Mouse (Mus musculus): ENCODE measurements at regions not wholly inside any gene's neighbourhood (a gene's known extent, or its start where the extent isn't known, plus 50 kb on each side); places are given as distances from the start of the nearest gene placed in this dataset.

GRCm38 (mm10) chr16:67769114-67769513, 148.4 kb upstream of the Cadm2 start:
- WGBS: 46% methylated on average over 5 of the region's 5 CpGs
- no peaks in the 10 kb centered on the region for H3K79me2 ChIP-seq (replicated peaks; ENCODE audit: control insufficient read depth, insufficient read depth, low read length)
- no peak for DNase-seq
- H3K4me3 ChIP-seq: no peak overlapping the region
- intact Hi-C loops (cut with DNase I): no loop called here
- H3K36me3 ChIP-seq (ENCODE audit: control insufficient read depth, insufficient read depth, low read length): no peaks in the 10 kb centered on the region
- no peaks in the 10 kb centered on the region for H3K4me1 ChIP-seq (ENCODE audit: control insufficient read depth, insufficient read depth, low read length)
- no peak overlapping the region for H3K9ac ChIP-seq (ENCODE audit: low read depth, low read length)
- no peak overlapping the region for H3K27ac ChIP-seq
- no peak for TF ChIP-seq EP300 (IDR thresholded peaks at IDR 0.05; ENCODE audit: insufficient read depth, low read depth, low read length)
- no peak for TF ChIP-seq POLR2A (IDR thresholded peaks at IDR 0.05; ENCODE audit: insufficient read depth, low read depth, low read length)
- TF ChIP-seq CTCF (IDR thresholded peaks at IDR 0.05): no peak
- no peaks in the 10 kb centered on the region for H3K27me3 ChIP-seq (ENCODE audit: control insufficient read depth, insufficient read depth, low read length)

GRCm38 (mm10) chr16:67735398-67735797, 114.7 kb upstream of the Cadm2 start:
- no peaks in the 10 kb centered on the region for H3K36me3 ChIP-seq (ENCODE audit: control insufficient read depth, insufficient read depth, low read length)
- H3K27ac ChIP-seq: no peak overlapping the region
- no peaks in the 10 kb centered on the region for H3K79me2 ChIP-seq (replicated peaks; ENCODE audit: control insufficient read depth, insufficient read depth, low read length)
- no peak overlapping the region for H3K4me3 ChIP-seq
- H3K9ac ChIP-seq (ENCODE audit: low read depth, low read length): no peak overlapping the region
- H3K27me3 ChIP-seq (ENCODE audit: control insufficient read depth, insufficient read depth, low read length): no peaks in the 10 kb centered on the region
- DNase-seq: no peak
- intact Hi-C loops (cut with DNase I): no loop called here
- no peaks in the 10 kb centered on the region for H3K4me1 ChIP-seq (ENCODE audit: control insufficient read depth, insufficient read depth, low read length)
- no peak for TF ChIP-seq POLR2A (IDR thresholded peaks at IDR 0.05; ENCODE audit: insufficient read depth, low read depth, low read length)
- no peak for TF ChIP-seq CTCF (IDR thresholded peaks at IDR 0.05)
- TF ChIP-seq EP300 (IDR thresholded peaks at IDR 0.05; ENCODE audit: insufficient read depth, low read depth, low read length): no peak
- WGBS: 63% methylated on average over 2 of the region's 2 CpGs

DNA sequence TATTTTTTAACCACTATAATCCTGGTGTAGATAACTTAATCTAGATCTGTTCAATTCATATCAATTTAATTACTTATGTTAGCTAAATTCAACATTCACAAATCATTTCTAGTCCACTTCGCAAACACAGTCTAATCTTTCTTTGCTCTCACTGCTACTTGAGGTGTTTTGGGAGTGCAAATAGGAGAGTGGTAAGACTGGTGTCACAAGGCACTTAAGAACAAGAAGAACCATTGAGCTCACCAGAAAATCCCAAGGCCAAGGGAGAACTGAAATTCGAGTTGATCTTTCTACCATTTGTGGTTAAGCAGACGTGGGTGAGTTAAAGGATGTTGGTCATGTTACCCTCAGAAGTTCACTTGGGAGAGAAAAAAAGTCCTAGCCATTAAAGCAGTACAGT, 77.9 kb upstream of the Cadm2 start:
- no peaks in the 10 kb centered on the region for H3K4me1 ChIP-seq (ENCODE audit: control insufficient read depth, insufficient read depth, low read length)
- H3K4me3 ChIP-seq: no peak overlapping the region
- no peaks in the 10 kb centered on the region for H3K27me3 ChIP-seq (ENCODE audit: control insufficient read depth, insufficient read depth, low read length)
- DNase-seq: no peak
- no peak for TF ChIP-seq CTCF (IDR thresholded peaks at IDR 0.05)
- no peak for TF ChIP-seq POLR2A (IDR thresholded peaks at IDR 0.05; ENCODE audit: insufficient read depth, low read depth, low read length)
- TF ChIP-seq EP300 (IDR thresholded peaks at IDR 0.05; ENCODE audit: insufficient read depth, low read depth, low read length): no peak
- H3K36me3 ChIP-seq (ENCODE audit: control insufficient read depth, insufficient read depth, low read length): no peaks in the 10 kb centered on the region
- intact Hi-C loops (cut with DNase I): no loop called here
- no peak overlapping the region for H3K9ac ChIP-seq (ENCODE audit: low read depth, low read length)
- no peaks in the 10 kb centered on the region for H3K79me2 ChIP-seq (replicated peaks; ENCODE audit: control insufficient read depth, insufficient read depth, low read length)
- no peak overlapping the region for H3K27ac ChIP-seq
- 44% methylated on average over 3 of the region's 3 CpGs for WGBS
